In genomic region chr6:64763901-64764300, GRCm38 (mm10) we compare ENCODE assay signal across 23 mouse cellular contexts. TPM values are rescaled to one million over a fixed set of nuclear protein-coding genes. Genes with fewer than 3 reads are reported as not detected.
DNase-seq lines count a peak whose midpoint lies in the region; ATAC-seq and TF ChIP-seq lines count a peak whose summit lies in the region.
"Had no signal": no experiment of that assay in that cellular context is flagged by ENCODE, and none has a peak within 500 bp of the region (broad histone marks: within the 10 kb centered on the region; RNA-seq: fewer than 3 reads in every experiment).

No protein-coding gene starts in this region.

- WGBS in kidney, embryonic 15.5 days = 41% methylated on average over 8 of the region's 8 CpGs
- 18% methylated on average over 8 of the region's 8 CpGs for WGBS in midbrain, postnatal 0 days
- 54% methylated on average over 8 of the region's 8 CpGs for WGBS in midbrain, embryonic 10.5 days
- WGBS in intestine, embryonic 15.5 days = 38% methylated on average over 8 of the region's 8 CpGs

- H3K27ac ChIP-seq in kidney, embryonic 15.5 days = no peak overlapping the region
- no peak overlapping the region for H3K27ac ChIP-seq in midbrain, postnatal 0 days (ENCODE audit: low read depth, low read length)
- H3K27ac ChIP-seq in midbrain, embryonic 10.5 days (replicated peaks) = no peak overlapping the region
- no peak overlapping the region for H3K27ac ChIP-seq in intestine, embryonic 15.5 days
- H3K27ac ChIP-seq: forebrain, embryonic 12.5 days; hindbrain, embryonic 15.5 days; liver, embryonic 15.5 days; neural tube, embryonic 12.5 days had no signal

- no peak overlapping the region for H3K4me3 ChIP-seq in kidney, embryonic 15.5 days (replicated peaks)
- no peak overlapping the region for H3K4me3 ChIP-seq in midbrain, postnatal 0 days (ENCODE audit: low read depth, low read length)
- H3K4me3 ChIP-seq in midbrain, embryonic 10.5 days = no peak overlapping the region
- no peak overlapping the region for H3K4me3 ChIP-seq in intestine, embryonic 15.5 days (replicated peaks)
- H3K4me3 ChIP-seq: forebrain, embryonic 12.5 days; hindbrain, embryonic 15.5 days; liver, embryonic 15.5 days; neural tube, embryonic 12.5 days had no signal

- no peaks in the 10 kb centered on the region for H3K9me3 ChIP-seq in kidney, embryonic 15.5 days (replicated peaks)
- H3K9me3 ChIP-seq in midbrain, postnatal 0 days (ENCODE audit: low read length) = no peaks in the 10 kb centered on the region
- H3K9me3 ChIP-seq in midbrain, embryonic 10.5 days (replicated peaks) = 0 out of 2 replicates have a peak, but pooled peaks cover 4% of the 10 kb centered on the region
- no peaks in the 10 kb centered on the region for H3K9me3 ChIP-seq in intestine, embryonic 15.5 days
- H3K9me3 ChIP-seq: forebrain, embryonic 12.5 days; hindbrain, embryonic 15.5 days; liver, embryonic 15.5 days; neural tube, embryonic 12.5 days had no signal

- TF ChIP-seq CTCF in midbrain, postnatal 0 days (IDR thresholded peaks at IDR 0.05) = no peak

- peak; percentile 34 to 63 for DNase-seq in cerebellum, postnatal 25 days
- no peak for DNase-seq in cerebellum, adult 8-10 months
- peak; percentile 7 for DNase-seq in kidney, postnatal 10 days
- DNase-seq in midbrain, postnatal 0 days (ENCODE audit: low spot score) = peak; percentile 17
- DNase-seq in midbrain, embryonic 10.5 days (ENCODE audit: low spot score) = no peak
- DNase-seq in frontal cortex, postnatal 14 days (ENCODE audit: low spot score in 2 of 2) = no peak
- DNase-seq: adrenal gland, adult 2 months; cerebellum, adult 18-20 months; embryo, embryonic 11 days; heart, postnatal 14 days; lung, postnatal 10 days; spleen, adult 18-20 months; thymus, adult 2 months had no signal

- no peaks in the 10 kb centered on the region for H3K4me1 ChIP-seq in kidney, embryonic 15.5 days
- H3K4me1 ChIP-seq in midbrain, postnatal 0 days (ENCODE audit: insufficient read depth, low read length) = no peaks in the 10 kb centered on the region
- peaks cover 4% of the 10 kb centered on the region; the same call in 1 of the 2 replicates for H3K4me1 ChIP-seq in midbrain, embryonic 10.5 days
- no peaks in the 10 kb centered on the region for H3K4me1 ChIP-seq in intestine, embryonic 15.5 days (replicated peaks)
- H3K4me1 ChIP-seq: forebrain, embryonic 12.5 days; hindbrain, embryonic 15.5 days; liver, embryonic 15.5 days; neural tube, embryonic 12.5 days had no signal

- no peaks in the 10 kb centered on the region for H3K27me3 ChIP-seq in kidney, embryonic 15.5 days
- H3K27me3 ChIP-seq in midbrain, postnatal 0 days (ENCODE audit: insufficient read depth, low read length) = no peaks in the 10 kb centered on the region
- H3K27me3 ChIP-seq in midbrain, embryonic 10.5 days (ENCODE audit: low read depth, poor library complexity, severe bottlenecking) = no peaks in the 10 kb centered on the region
- H3K27me3 ChIP-seq in intestine, embryonic 15.5 days (replicated peaks) = no peaks in the 10 kb centered on the region
- H3K27me3 ChIP-seq: forebrain, embryonic 12.5 days; hindbrain, embryonic 15.5 days; liver, embryonic 15.5 days; neural tube, embryonic 12.5 days had no signal

- ATAC-seq in kidney, embryonic 15.5 days (replicated peaks; ENCODE audit: low FRiP score) = no peak
- no peak for ATAC-seq in midbrain, postnatal 0 days (ENCODE audit: low FRiP score)
- ATAC-seq in intestine, embryonic 15.5 days = peak; percentile 85

- H3K9ac ChIP-seq in kidney, embryonic 15.5 days = no peak overlapping the region
- no peak overlapping the region for H3K9ac ChIP-seq in midbrain, postnatal 0 days (replicated peaks; ENCODE audit: low read length, poor library complexity, severe bottlenecking)
- no peak overlapping the region for H3K9ac ChIP-seq in intestine, embryonic 15.5 days
- H3K9ac ChIP-seq: forebrain, embryonic 12.5 days; hindbrain, embryonic 15.5 days; liver, embryonic 15.5 days; neural tube, embryonic 12.5 days had no signal

- no peak overlapping the region for H3K4me2 ChIP-seq in kidney, embryonic 15.5 days
- H3K4me2 ChIP-seq in midbrain, postnatal 0 days (ENCODE audit: low read depth, low read length, poor library complexity, severe bottlenecking) = 0 out of 2 replicates have a peak overlapping the region, but pooled peaks have one; percentile 6
- no peak overlapping the region for H3K4me2 ChIP-seq in intestine, embryonic 15.5 days (replicated peaks)
- H3K4me2 ChIP-seq: forebrain, embryonic 12.5 days; heart, embryonic 11.5 days; hindbrain, embryonic 15.5 days; liver, embryonic 15.5 days; neural tube, embryonic 12.5 days had no signal

- H3K36me3 ChIP-seq in kidney, embryonic 15.5 days = no peaks in the 10 kb centered on the region
- H3K36me3 ChIP-seq in midbrain, postnatal 0 days (ENCODE audit: insufficient read depth, low read length) = no peaks in the 10 kb centered on the region
- no peaks in the 10 kb centered on the region for H3K36me3 ChIP-seq in midbrain, embryonic 10.5 days
- no peaks in the 10 kb centered on the region for H3K36me3 ChIP-seq in intestine, embryonic 15.5 days
- H3K36me3 ChIP-seq: forebrain, embryonic 12.5 days; hindbrain, embryonic 15.5 days; liver, embryonic 15.5 days; neural tube, embryonic 12.5 days had no signal

RNA-seq across cellular contexts. Expression of gene Atoh1, which starts 35.0 kb away (rescaled TPM):
- 0.62 TPM in 1 of 2 replicates, not detected in the other for polyA plus RNA-seq in kidney, embryonic 15.5 days (2015; fragmentation: Nextera tagmentation; extraction: Ambion mirVana)
- 0.33 and 2.7 TPM in 2 replicates for total RNA-seq in midbrain, postnatal 0 days (2014; rRNA removed)
- not detected in 2 replicates for polyA plus RNA-seq in midbrain, postnatal 0 days (2015; fragmentation: Nextera tagmentation; extraction: Ambion mirVana)
- polyA plus RNA-seq in midbrain, embryonic 10.5 days (2016; fragmentation: Nextera tagmentation; extraction: Ambion mirVana) = 0.88 and 4.7 TPM in 2 replicates
- polyA plus RNA-seq in intestine, embryonic 15.5 days (2015; fragmentation: Nextera tagmentation; extraction: Ambion mirVana) = 8.6 and 8.7 TPM in 2 replicates
- total RNA-seq: adrenal gland, adult 2 months; heart, postnatal 14 days; left cerebral cortex, adult 18-20 months; megakaryocyte, adult 5-6 weeks had no signal
- polyA plus RNA-seq: forebrain, embryonic 12.5 days; heart, embryonic 11.5 days; liver, embryonic 15.5 days; stomach, embryonic 14.5 days had no signal

Comparison
In these comparisons a context has a peak if more than half of its experiments do, and no peak if none do; other contexts are left out.
1. DNase-seq: peak in cerebellum, postnatal 25 days (2 of 2), kidney, postnatal 10 days (single experiment) and midbrain, postnatal 0 days (single experiment); none in cerebellum, adult 8-10 months (single experiment), midbrain, embryonic 10.5 days (single experiment) and frontal cortex, postnatal 14 days (0 of 2).